Mouse (Mus musculus) splenic B cell, adult 2 months (primary cell): ENCODE measurements around the gene Adipoq.
A peak's percentile ranks its signal among the peaks of the same experiment; 100 is the strongest.

Source experiments
- DNase-seq: peaks from one replicate; pipeline ENCODE4 v3.0.0-alpha.2; 2011; ENCODE audit warnings: low read depth, low spot score
- H3K27me3 ChIP-seq: 2 replicates; pipeline ENCODE4 v1.6.1; 2012; ENCODE audit warnings: mild to moderate bottlenecking, low read length, moderate library complexity, mixed read lengths; ENCODE audit not compliant: control insufficient read depth, poor library complexity, insufficient read depth, severe bottlenecking
- H3K36me3 ChIP-seq: 2 replicates; pipeline ENCODE4 v1.6.1; 2012; ENCODE audit warnings: mild to moderate bottlenecking, low read length, moderate library complexity, mixed read lengths; ENCODE audit not compliant: control insufficient read depth, poor library complexity, insufficient read depth, severe bottlenecking

Gene Adipoq

GRCm38 (mm10) chr16:23132336-23132735 lies 14.0 kb upstream of the Adipoq start:
- no peak for DNase-seq
- Histone ChIP-seq H3K36me3 (no peaks in the 10 kb centered on the region), H3K27me3 (no peaks in the 10 kb centered on the region)

DNA sequence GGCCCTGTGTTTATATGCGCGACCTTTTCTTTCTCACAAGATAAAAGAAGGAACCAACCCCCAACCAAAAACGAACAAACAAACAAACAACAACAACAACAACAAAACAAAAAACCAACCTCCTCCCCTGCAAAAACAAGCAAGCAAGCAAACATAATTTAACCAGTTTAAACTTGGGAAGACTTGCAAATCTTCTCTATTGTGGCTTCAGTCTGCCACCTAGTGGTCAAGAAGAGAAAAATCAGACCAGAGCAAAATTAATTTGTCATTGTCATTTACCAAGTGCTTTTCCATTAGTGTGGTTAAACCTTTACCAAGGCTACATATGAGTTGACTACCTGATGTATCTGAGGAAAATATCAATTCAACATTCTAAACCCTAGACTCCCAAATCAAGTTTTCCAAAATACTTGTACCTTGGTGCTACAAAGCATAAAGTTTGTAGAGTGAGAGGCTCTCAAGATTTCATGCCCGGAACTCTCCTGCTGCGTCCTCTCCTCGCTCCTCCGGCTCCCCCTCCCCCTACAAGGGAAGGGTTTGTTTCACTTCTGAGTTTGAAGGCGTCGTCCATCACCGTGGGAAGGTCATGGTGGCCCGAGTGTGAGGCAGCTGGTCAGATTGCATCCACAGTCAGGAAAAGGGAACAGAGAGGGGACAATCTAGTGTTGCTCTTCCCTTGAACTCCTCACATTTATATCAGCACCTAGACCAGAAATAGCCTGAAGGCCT lies 10.8 kb upstream of the Adipoq start:
- peak; percentile 77 for DNase-seq
- Histone ChIP-seq H3K27me3 (no peaks in the 10 kb centered on the region), H3K36me3 (no peaks in the 10 kb centered on the region)

- H3K27me3 ChIP-seq = no peaks in the 10 kb centered on the region
- H3K36me3 ChIP-seq = no peaks in the 10 kb centered on the region
- no peak for DNase-seq
Measured at GRCm38 (mm10) chr16:23136406-23136970, 9.8 kb upstream of the Adipoq start.

- peak; percentile 77 for DNase-seq
- H3K27me3 ChIP-seq = no peaks in the 10 kb centered on the region
- H3K36me3 ChIP-seq = no peaks in the 10 kb centered on the region
Measured at GRCm38 (mm10) chr16:23140911-23141310, 5.4 kb upstream of the Adipoq start.

- no peaks in the 10 kb centered on the region for H3K36me3 ChIP-seq
- peak; percentile 76 for DNase-seq
- H3K27me3 ChIP-seq = no peaks in the 10 kb centered on the region
Measured at GRCm38 (mm10) chr16:23144326-23144725, 2.0 kb upstream of the Adipoq start.

DNA sequence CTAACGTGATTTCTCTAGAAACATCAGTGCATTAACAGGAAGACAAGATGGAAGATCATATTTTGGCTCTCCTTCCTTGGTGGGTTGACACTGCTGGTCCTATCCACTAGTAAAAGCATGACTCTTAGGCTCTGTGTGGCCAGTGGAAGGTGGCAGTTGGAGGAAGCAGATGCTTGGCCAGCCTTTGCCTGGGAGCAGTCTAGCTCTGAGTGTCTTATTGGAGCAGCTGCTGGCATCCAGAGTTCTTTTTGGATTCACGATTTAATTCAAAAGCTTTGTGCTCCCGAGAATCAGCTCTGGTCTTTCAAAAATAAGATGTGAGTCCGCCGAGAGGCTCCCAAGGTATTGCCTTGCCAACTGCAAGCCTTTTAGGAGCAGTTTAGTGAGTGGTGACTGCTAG lies 1.1 kb upstream of the Adipoq start:
- Histone ChIP-seq H3K36me3 (no peaks in the 10 kb centered on the region), H3K27me3 (no peaks in the 10 kb centered on the region)
- no peak for DNase-seq

GRCm38 (mm10) chr16:23148936-23149335 lies 2.6 kb downstream of the Adipoq start:
- H3K27me3 ChIP-seq = no peaks in the 10 kb centered on the region
- no peak for DNase-seq
- H3K36me3 ChIP-seq = no peaks in the 10 kb centered on the region

GRCm38 (mm10) chr16:23149396-23149795 lies 3.1 kb downstream of the Adipoq start:
- DNase-seq = peak; percentile 33
- no peaks in the 10 kb centered on the region for H3K27me3 ChIP-seq
- H3K36me3 ChIP-seq = no peaks in the 10 kb centered on the region

DNA sequence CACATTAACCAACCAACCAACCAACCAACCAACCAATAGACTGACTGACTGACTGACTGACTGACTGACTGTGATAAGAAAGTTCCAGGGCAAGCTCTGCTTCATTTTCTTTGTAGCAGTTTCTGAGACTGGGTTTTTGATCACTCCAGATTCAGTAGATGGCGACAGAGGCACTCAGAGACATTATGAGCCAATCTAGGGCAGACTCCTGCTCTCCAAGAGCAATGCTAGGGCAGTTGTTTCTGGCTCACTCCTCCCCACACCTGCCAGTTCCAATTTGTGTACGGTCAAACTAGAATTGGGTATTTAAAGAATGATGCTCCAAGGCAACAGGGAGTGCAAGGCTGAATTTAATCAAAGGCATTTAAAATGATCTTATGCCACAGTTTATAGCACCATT lies 5.1 kb downstream of the Adipoq start:
- DNase-seq = peak; percentile 70
- H3K27me3 ChIP-seq = no peaks in the 10 kb centered on the region
- no peaks in the 10 kb centered on the region for H3K36me3 ChIP-seq

- no peak for DNase-seq
- no peaks in the 10 kb centered on the region for H3K27me3 ChIP-seq
- H3K36me3 ChIP-seq = no peaks in the 10 kb centered on the region
Measured at GRCm38 (mm10) chr16:23154261-23154660, 7.9 kb downstream of the Adipoq start.

- no peaks in the 10 kb centered on the region for H3K27me3 ChIP-seq
- DNase-seq = no peak
- no peaks in the 10 kb centered on the region for H3K36me3 ChIP-seq
Measured at GRCm38 (mm10) chr16:23157013-23157412, 10.7 kb downstream of the Adipoq start.

DNA sequence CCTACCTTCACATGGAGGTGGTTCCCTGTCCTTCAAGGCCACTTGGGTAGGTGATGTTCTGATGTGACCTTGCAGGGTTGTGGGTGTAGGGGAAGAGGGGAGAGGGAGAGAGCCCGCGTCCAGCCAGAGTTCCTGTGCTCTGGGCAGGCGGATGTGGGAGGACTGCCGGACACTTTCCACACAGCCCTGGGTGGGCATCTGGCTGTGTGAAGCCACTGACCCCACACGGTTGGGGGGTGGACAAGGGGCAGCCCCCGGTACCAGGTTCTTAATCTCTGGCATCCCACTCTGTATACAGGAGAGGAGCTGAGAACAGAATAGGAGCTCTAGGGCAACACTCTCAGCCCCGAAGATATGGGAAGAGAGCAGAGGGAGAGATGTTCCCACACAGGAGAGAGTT lies 12.0 kb downstream of the Adipoq start:
- no peak for DNase-seq
- Histone ChIP-seq H3K36me3 (no peaks in the 10 kb centered on the region), H3K27me3 (no peaks in the 10 kb centered on the region)

- Histone ChIP-seq H3K27me3 (no peaks in the 10 kb centered on the region), H3K36me3 (no peaks in the 10 kb centered on the region)
- DNase-seq = no peak
Measured at GRCm38 (mm10) chr16:23158957-23159356, 12.6 kb downstream of the Adipoq start.

DNA sequence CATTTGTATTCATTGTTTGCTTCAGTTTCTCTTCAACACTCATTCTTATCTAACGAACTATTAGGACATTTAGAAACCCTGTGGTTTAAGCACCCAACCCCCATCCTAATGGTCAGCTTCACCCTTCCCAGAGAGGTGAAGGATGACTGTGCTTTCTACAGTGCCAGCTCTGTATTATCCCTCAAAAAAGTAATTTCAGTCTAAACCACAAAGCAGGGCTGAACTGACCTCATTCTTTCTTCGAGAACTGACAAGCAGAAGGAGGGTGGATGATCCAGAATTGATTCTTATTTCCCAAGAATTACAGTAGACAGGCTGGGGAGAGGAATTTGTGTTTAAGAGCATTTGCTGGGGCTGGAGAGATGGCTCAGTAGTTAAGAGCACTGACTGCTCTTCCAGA lies 13.4 kb downstream of the Adipoq start:
- H3K36me3 ChIP-seq = no peaks in the 10 kb centered on the region
- DNase-seq = no peak
- H3K27me3 ChIP-seq = no peaks in the 10 kb centered on the region

DNA sequence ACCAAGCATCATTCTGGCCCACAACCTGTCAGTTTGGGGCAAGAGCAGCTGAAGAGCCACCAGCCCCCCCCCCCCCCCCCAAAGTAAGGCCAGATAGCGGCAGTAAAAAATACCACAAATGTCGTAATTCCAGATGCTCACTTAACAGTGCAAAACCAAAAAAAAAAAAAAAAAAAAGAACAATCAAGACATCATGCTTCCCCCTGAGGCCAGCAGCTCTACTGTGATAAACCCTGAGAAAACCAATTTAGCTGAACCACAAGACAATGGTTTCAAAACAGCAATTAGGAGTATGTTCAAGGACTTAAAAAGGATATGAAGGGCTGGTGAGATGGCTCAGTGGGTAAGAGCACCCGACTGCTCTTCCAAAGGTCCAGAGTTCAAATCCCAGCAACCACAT lies 15.8 kb downstream of the Adipoq start:
- no peak for DNase-seq
- Histone ChIP-seq H3K27me3 (no peaks in the 10 kb centered on the region), H3K36me3 (no peaks in the 10 kb centered on the region)

DNA sequence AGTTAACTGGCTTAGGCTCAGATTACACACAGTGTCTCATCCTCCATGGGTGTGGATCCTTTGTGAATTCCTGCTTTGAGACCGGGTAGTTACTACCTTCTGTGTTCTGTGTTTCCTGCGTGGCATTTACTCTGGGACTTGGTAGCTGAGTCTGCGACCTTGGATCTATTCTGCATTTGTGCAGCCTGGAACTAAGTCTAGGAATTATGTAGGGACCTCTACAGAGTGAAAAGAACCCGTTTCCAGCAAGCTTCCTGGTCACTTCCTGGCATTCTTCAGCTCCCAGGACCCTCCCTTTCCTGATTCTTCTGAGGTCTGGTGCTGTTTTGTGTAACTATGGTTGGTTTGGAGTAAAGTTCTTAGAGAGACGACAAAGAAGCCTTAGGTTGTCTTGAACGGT lies 18.1 kb downstream of the Adipoq start:
- DNase-seq = no peak
- H3K36me3 ChIP-seq = no peaks in the 10 kb centered on the region
- H3K27me3 ChIP-seq = no peaks in the 10 kb centered on the region
